Mouse (Mus musculus): ENCODE measurements around the gene 1190007I07Rik.

1190007I07Rik gene

GRCm38 (mm10) chr10:82622671-82623552 is at the start of gene 1190007I07Rik:
Gene 1190007I07Rik, minus strand, starts transcription at chr10:82623228.
- DNase-seq = peak; percentile 89

- no peak for DNase-seq
These were observed 47.2 kb upstream of the 1190007I07Rik start for GRCm38 (mm10) chr10:82670205-82670604.

- peak; percentile 90 for DNase-seq
These were observed 43.6 kb upstream of the 1190007I07Rik start for GRCm38 (mm10) chr10:82666436-82667234.

GRCm38 (mm10) chr10:82665951-82666350 is 42.9 kb upstream of the 1190007I07Rik start:
- DNase-seq = no peak

- no peak for DNase-seq
These were observed 40.3 kb upstream of the 1190007I07Rik start for GRCm38 (mm10) chr10:82663289-82663688.

GRCm38 (mm10) chr10:82662267-82662990 is 39.4 kb upstream of the 1190007I07Rik start:
- DNase-seq = peak; percentile 76

GRCm38 (mm10) chr10:82661820-82662219 is 38.8 kb upstream of the 1190007I07Rik start:
- DNase-seq = peak; percentile 16

GRCm38 (mm10) chr10:82654581-82654980 is 31.6 kb upstream of the 1190007I07Rik start:
- DNase-seq = no peak

- no peak for DNase-seq
These were observed 29.6 kb upstream of the 1190007I07Rik start for GRCm38 (mm10) chr10:82652625-82653024.

GRCm38 (mm10) chr10:82651221-82651620 is 28.2 kb upstream of the 1190007I07Rik start:
- DNase-seq = no peak

GRCm38 (mm10) chr10:82647205-82647811 is 24.3 kb upstream of the 1190007I07Rik start:
- DNase-seq = no peak

- no peak for DNase-seq
These were observed 23.1 kb upstream of the 1190007I07Rik start for GRCm38 (mm10) chr10:82646083-82646482.

- DNase-seq = no peak
These were observed 18.5 kb upstream of the 1190007I07Rik start for GRCm38 (mm10) chr10:82641481-82641880.

- no peak for DNase-seq
These were observed 16.1 kb upstream of the 1190007I07Rik start for GRCm38 (mm10) chr10:82639032-82639698.

- DNase-seq = no peak
These were observed 13.3 kb upstream of the 1190007I07Rik start for GRCm38 (mm10) chr10:82636321-82636720.

GRCm38 (mm10) chr10:82634348-82634747 is 11.3 kb upstream of the 1190007I07Rik start:
- DNase-seq = no peak

- DNase-seq = no peak
These were observed 9.7 kb upstream of the 1190007I07Rik start for GRCm38 (mm10) chr10:82632496-82633280.

GRCm38 (mm10) chr10:82631133-82631532 is 8.1 kb upstream of the 1190007I07Rik start:
- DNase-seq = no peak

GRCm38 (mm10) chr10:82630497-82630896 is 7.5 kb upstream of the 1190007I07Rik start:
- DNase-seq = no peak

GRCm38 (mm10) chr10:82629586-82630255 is 6.7 kb upstream of the 1190007I07Rik start, which contains the start of gene Tdg:
Gene Tdg, plus strand, starts transcription at chr10:82629828.
- DNase-seq = peak; percentile 92
